Mouse (Mus musculus) heart, postnatal 0 days (tissue): ENCODE measurements around the gene Tox3. TPM values are rescaled to one million over a fixed set of nuclear protein-coding genes. Genes with fewer than 3 reads are reported as not detected.

Experiments used
- ATAC-seq: fragments of 200-750 bp; cut with Nextera tagmentation; 2 replicates; pipeline ENCODE4 v1.8.0; 2017; ENCODE audit warnings: low read depth, moderate number of reproducible peaks, moderate library complexity; ENCODE audit not compliant: insufficient read depth
- DNase-seq: peaks from one replicate; pipeline ENCODE4 v3.0.0-alpha.2; 2016; ENCODE audit warnings: low spot score
- H3K27ac ChIP-seq: fragments of 300-500 bp; sonication (generic); 2 replicates; pipeline ENCODE4 v1.5.1; 2014; ENCODE audit warnings: low read depth, mild to moderate bottlenecking
- H3K27me3 ChIP-seq: fragments of 300-500 bp; sonication (generic); 2 replicates; pipeline ENCODE4 v1.6.1; 2014; ENCODE audit warnings: low read length, mixed read lengths; ENCODE audit not compliant: control insufficient read depth, insufficient read depth
- H3K36me3 ChIP-seq: fragments of 300-500 bp; sonication (generic); replicated peaks from 2 replicates; pipeline ENCODE4 v1.6.1; 2014; ENCODE audit warnings: low read length, mixed read lengths; ENCODE audit not compliant: control insufficient read depth, insufficient read depth
- H3K4me1 ChIP-seq: fragments of 300-500 bp; sonication (generic); 2 replicates; pipeline ENCODE4 v1.6.1; 2014; ENCODE audit warnings: antibody characterized with exemption; ENCODE audit not compliant: control insufficient read depth, insufficient read depth
- H3K4me2 ChIP-seq: fragments of 300-500 bp; sonication (generic); 2 replicates; pipeline ENCODE4 v1.6.1; 2014; ENCODE audit warnings: low read depth, mild to moderate bottlenecking, low read length, moderate library complexity
- H3K4me3 ChIP-seq: fragments of 300-500 bp; sonication (generic); 2 replicates; pipeline ENCODE4 v1.5.1; 2014; ENCODE audit warnings: low read depth, low read length
- H3K9ac ChIP-seq: fragments of 300-500 bp; sonication (generic); replicated peaks from 2 replicates; pipeline ENCODE4 v1.6.1; 2014; ENCODE audit warnings: low read depth, low read length, mixed read lengths
- H3K9me3 ChIP-seq: fragments of 300-500 bp; sonication (generic); replicated peaks from 2 replicates; pipeline ENCODE4 v1.6.1; 2016; ENCODE audit warnings: low read length; ENCODE audit not compliant: control insufficient read depth
- CTCF ChIP-seq: IDR thresholded peaks from 2 replicates; pipeline ENCODE4 v1.5.1; 2016; ENCODE audit warnings: antibody characterized with exemption, control low read depth, low read depth
- EP300 ChIP-seq: IDR thresholded peaks from 2 replicates; pipeline ENCODE4 v1.6.1; 2016; ENCODE audit warnings: antibody characterized with exemption, low read depth
- WGBS: fragments of 180-500 bp; shearing (Covaris S2); extraction: QIAGEN DNeasy Blood & Tissue Kit; methylation state at CpG from one replicate; pipeline ENCODE4 v1.1.7; 2014; 5-methylcytosine and 5-hydroxymethylcytosine counted together
- polyA plus RNA-seq: library from polyadenylated mRNA; unstranded; fragments of >200 nt; fragmentation: Nextera tagmentation; extraction: Ambion mirVana; gene quantifications from 2 replicates; pipeline ENCODE4 v1.2.1, GENCODE M21; 2015
- total RNA-seq: library from RNA; depleted of rRNA; stranded (reverse); fragments of >200 nt; gene quantifications from 2 replicates; pipeline ENCODE4 v1.2.3, GENCODE M21; 2014; ENCODE audit warnings: low replicate concordance; rRNA removed

The Tox3 gene
- total RNA-seq (17.1 and 18.4 TPM in 2 replicates), polyA plus RNA-seq (7.1 and 8.4 TPM in 2 replicates)

GRCm38 (mm10) chr8:90348178-90348925, at the start of gene Tox3:
TSS of gene Tox3 (minus strand) at chr8:90348343.
- peak within 1 kb of the TSS; percentile 90 for H3K9ac ChIP-seq
- peak within 1 kb of the TSS; percentile 90 for H3K27ac ChIP-seq
- H3K27me3 ChIP-seq: no peaks in the 10 kb centered on the region
- DNase-seq (no peak), ATAC-seq (peak; percentile 69)
- WGBS: 3% methylated on average over 55 of the region's 89 CpGs
- no peaks in the 10 kb centered on the region for H3K4me1 ChIP-seq
- H3K9me3 ChIP-seq: no peaks in the 10 kb centered on the region
- H3K4me3 ChIP-seq: peak within 1 kb of the TSS; percentile 86
- TF ChIP-seq EP300 (no peak), CTCF (no peak)
- H3K4me2 ChIP-seq: peak within 1 kb of the TSS; percentile 88
- H3K36me3 ChIP-seq: no peaks in the 10 kb centered on the region

DNA sequence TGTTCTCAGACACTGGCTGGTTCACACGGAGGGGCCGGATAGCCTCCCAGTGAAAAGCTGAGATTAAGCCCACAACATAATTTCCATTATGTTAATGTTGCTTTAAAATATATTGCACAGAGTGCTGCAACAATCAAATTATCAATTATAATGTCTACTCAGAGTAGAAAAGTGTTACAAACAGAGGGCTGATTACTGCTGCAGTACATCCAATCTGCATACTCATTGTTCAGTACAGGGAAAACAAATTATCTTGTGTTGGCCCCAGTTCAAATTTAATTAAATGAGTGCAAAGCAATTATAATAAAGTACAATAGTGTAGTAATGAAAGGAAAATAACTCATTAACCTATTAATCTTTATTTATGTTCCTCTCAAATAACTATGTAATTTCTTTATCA, 44.5 kb upstream of the Tox3 start:
- DNase-seq (no peak), ATAC-seq (no peak)
- Histone ChIP-seq H3K9me3 (no peaks in the 10 kb centered on the region), H3K27me3 (no peaks in the 10 kb centered on the region), H3K27ac (no peak overlapping the region), H3K4me2 (no peak overlapping the region), H3K9ac (no peak overlapping the region), H3K36me3 (no peaks in the 10 kb centered on the region), H3K4me1 (no peaks in the 10 kb centered on the region), H3K4me3 (no peak overlapping the region)
- no peak for TF ChIP-seq CTCF
- TF ChIP-seq EP300: no peak
- WGBS: 96% methylated on average over 2 of the region's 2 CpGs

- Histone ChIP-seq H3K4me2 (no peak overlapping the region), H3K27ac (no peak overlapping the region), H3K36me3 (no peaks in the 10 kb centered on the region), H3K27me3 (no peaks in the 10 kb centered on the region), H3K4me3 (no peak overlapping the region), H3K9ac (no peak overlapping the region), H3K9me3 (no peaks in the 10 kb centered on the region), H3K4me1 (no peaks in the 10 kb centered on the region)
- no peak for ATAC-seq
- no peak for DNase-seq
- TF ChIP-seq CTCF (no peak), EP300 (no peak)
- WGBS: 69% methylated on average over 3 of the region's 3 CpGs
Observed at GRCm38 (mm10) chr8:90391483-90392074, 43.4 kb upstream of the Tox3 start.

DNA sequence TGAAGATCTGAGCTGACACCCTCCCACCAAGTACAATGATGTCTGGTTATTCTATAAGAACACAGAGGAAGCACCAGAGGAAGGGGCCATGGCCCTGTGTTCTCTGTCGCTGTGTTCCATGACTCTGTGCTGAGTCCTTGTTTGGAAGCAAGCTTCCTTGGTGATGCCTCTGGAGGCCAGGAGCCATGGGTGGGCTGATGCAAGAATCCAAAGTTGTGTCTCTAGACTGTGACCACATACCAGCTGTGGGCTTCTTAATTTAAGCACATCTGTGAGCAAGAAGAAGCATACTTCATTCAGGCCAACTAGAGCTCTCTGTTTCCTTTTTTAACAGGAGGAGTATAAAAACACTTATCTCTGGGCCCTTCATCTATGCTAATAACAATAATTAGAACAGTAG, 42.7 kb upstream of the Tox3 start:
- no peak for DNase-seq
- ATAC-seq: no peak
- Histone ChIP-seq H3K4me3 (no peak overlapping the region), H3K9ac (no peak overlapping the region), H3K36me3 (no peaks in the 10 kb centered on the region), H3K27ac (no peak overlapping the region), H3K9me3 (no peaks in the 10 kb centered on the region), H3K27me3 (no peaks in the 10 kb centered on the region), H3K4me2 (no peak overlapping the region), H3K4me1 (no peaks in the 10 kb centered on the region)
- WGBS: 88% methylated on average over 1 of the region's 1 CpGs
- TF ChIP-seq CTCF (no peak), EP300 (no peak)

DNA sequence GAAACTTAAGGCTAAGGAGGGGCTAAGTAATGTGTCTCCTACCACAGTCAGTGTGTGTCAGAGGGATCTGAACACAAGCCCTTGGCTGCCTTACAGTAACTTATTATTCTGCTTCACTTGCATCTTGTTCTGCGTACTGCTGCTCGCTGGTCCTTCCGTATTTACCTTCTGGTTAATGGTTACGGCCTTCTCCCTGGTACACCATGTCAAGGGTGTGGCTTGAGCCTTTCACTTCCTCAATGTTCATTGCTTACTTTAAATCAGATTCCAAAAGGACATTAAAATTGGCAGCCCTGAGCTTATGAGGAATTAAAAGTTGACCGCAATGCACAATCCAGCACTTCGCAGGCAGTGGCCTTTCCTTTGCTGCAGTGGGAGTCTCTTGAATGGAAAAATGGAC, 30.9 kb upstream of the Tox3 start:
- WGBS: 92% methylated on average over 6 of the region's 6 CpGs
- no peak for TF ChIP-seq EP300
- no peak for TF ChIP-seq CTCF
- Histone ChIP-seq H3K4me2 (no peak overlapping the region), H3K27ac (no peak overlapping the region), H3K27me3 (no peaks in the 10 kb centered on the region), H3K4me1 (no peaks in the 10 kb centered on the region), H3K4me3 (no peak overlapping the region), H3K9ac (no peak overlapping the region), H3K9me3 (no peaks in the 10 kb centered on the region), H3K36me3 (no peaks in the 10 kb centered on the region)
- DNase-seq (no peak), ATAC-seq (no peak)
